Mouse (Mus musculus): ENCODE measurements around the gene Olfr1154.

DNA sequence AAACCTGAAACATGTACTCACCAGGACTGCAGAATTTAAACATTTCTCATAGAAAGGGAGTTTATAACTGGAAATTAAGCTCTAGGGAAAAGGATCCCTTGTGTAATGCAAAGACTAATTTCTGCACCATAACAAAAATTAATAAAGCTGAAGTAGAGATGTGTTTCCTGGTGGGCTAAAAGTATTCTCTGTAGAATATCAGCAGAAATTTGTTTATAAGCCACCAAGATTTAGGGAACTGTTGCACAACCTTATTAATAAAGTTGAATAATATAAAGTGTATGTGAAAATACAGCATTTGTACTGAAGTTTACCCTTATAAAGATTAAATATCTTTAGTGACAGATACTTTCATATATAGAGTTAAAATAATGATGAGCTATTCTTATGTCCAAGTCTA lies 48.0 kb upstream of the Olfr1154 start, which contains the start of gene Olfr1156:
- TF ChIP-seq CTCF (IDR thresholded peaks at IDR 0.05; ENCODE audit: borderline replicate concordance, control insufficient read depth, extremely low read depth, insufficient read depth, low read length, poor library complexity) (no peak), POLR2A (IDR thresholded peaks at IDR 0.05; ENCODE audit: control insufficient read depth, extremely low read depth, insufficient read depth, low read length, poor library complexity) (no peak)

Measured in thymus, adult 2 months (tissue).